Mouse (Mus musculus): ENCODE measurements at regions not wholly inside any gene's neighbourhood (a gene's known extent, or its start where the extent isn't known, plus 50 kb on each side); places are given as distances from the start of the nearest gene placed in this dataset.

- H3K4me1 ChIP-seq (ENCODE audit: control insufficient read depth, insufficient read depth, low read length) = no peaks in the 10 kb centered on the region
- TF ChIP-seq CTCF (IDR thresholded peaks at IDR 0.05; ENCODE audit: control insufficient read depth, insufficient read depth, insufficient replicate concordance, low read depth, low read length) (no peak), POLR2A (IDR thresholded peaks at IDR 0.05; ENCODE audit: control insufficient read depth, low read depth, low read length) (no peak)
- H3K4me3 ChIP-seq (ENCODE audit: control insufficient read depth, low read depth, low read length) = no peak overlapping the region
- no peaks in the 10 kb centered on the region for H3K27me3 ChIP-seq (ENCODE audit: control insufficient read depth, insufficient read depth, low read length)
- H3K36me3 ChIP-seq (ENCODE audit: control insufficient read depth, insufficient read depth, low read length) = no peaks in the 10 kb centered on the region
- no peak overlapping the region for H3K27ac ChIP-seq (ENCODE audit: control insufficient read depth, insufficient read depth, low read depth, low read length)
These were observed 335.2 kb downstream of the Gm10283 start for GRCm38 (mm10) chr8:60167716-60168272.

All from testis, adult 2 months (tissue).